Mouse (Mus musculus): ENCODE data around the gene Scube1.

DNA sequence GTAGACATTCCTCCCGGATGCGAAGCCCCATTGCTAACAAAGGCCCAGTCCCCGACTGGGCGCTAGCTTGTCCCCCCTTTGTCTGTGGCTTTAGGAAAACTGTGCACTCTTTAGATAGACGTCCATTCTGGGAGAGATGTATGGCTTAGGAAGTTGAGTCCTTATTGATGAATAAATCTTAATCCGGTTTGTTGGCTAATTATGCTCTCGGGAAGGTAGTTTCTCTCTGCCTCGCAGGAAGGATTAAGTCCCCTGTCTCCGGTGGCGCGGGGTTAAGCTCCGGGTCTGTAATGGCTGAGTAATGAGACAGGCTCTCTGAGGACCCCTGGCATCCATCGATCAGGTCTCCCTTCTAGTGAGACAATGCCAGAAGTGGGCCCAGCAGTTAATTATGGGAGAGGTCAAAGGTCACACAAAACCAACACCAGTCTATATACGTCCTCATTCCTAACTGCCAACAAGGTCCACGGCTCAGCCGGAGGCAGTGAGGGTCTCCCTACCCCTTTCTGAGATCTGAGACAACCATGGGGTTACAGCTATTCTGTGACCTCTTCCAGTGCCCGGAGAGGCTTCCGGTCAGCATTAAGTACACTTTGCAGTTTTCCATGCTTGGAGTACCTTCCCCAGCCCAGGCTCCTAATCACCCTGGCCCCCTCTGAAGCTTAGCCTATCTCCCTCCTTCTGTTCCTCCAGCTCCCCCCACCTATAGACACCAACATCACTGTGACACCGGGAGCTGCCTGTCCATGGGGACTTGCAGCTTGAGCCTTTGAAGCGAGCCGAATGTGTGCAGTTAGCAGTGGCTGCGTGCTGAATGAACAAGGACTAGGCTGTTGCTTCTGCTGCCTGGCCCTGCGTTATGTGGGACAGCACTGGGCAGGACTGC, 14.7 kb downstream of the Scube1 start:
- TF ChIP-seq CTCF (IDR thresholded peaks at IDR 0.05; ENCODE audit: borderline replicate concordance, control insufficient read depth, extremely low read depth, insufficient read depth, low read length, poor library complexity) (no peak), POLR2A (IDR thresholded peaks at IDR 0.05; ENCODE audit: control insufficient read depth, extremely low read depth, insufficient read depth, low read length, poor library complexity) (no peak)

Data from thymus, adult 2 months (tissue).